Mouse (Mus musculus) stomach, postnatal 0 days (tissue): ENCODE measurements at regions not wholly inside any gene's neighbourhood (a gene's known extent, or its start where the extent isn't known, plus 50 kb on each side); places are given as distances from the start of the nearest gene placed in this dataset.

Experiments used
- ATAC-seq: fragments of 200-750 bp; cut with Nextera tagmentation; 2 replicates; pipeline ENCODE4 v1.8.0; 2017; ENCODE audit not compliant: low FRiP score, low TSS enrichment
- DNase-seq: peaks from one replicate; pipeline ENCODE4 v3.0.0-alpha.2; 2016; ENCODE audit warnings: low spot score
- H3K27ac ChIP-seq: fragments of 300-500 bp; sonication (generic); replicated peaks from 2 replicates; pipeline ENCODE4 v1.5.1; 2014; ENCODE audit warnings: mild to moderate bottlenecking, control low read depth
- H3K27me3 ChIP-seq: fragments of 300-500 bp; sonication (generic); 2 replicates; pipeline ENCODE4 v1.6.1; 2014; ENCODE audit warnings: low read length; ENCODE audit not compliant: control insufficient read depth, insufficient read depth
- H3K36me3 ChIP-seq: fragments of 300-500 bp; sonication (generic); 2 replicates; pipeline ENCODE4 v1.6.1; 2014; ENCODE audit warnings: low read length, mixed read lengths; ENCODE audit not compliant: control insufficient read depth, insufficient read depth
- H3K4me1 ChIP-seq: fragments of 300-500 bp; sonication (generic); replicated peaks from 2 replicates; pipeline ENCODE4 v1.6.1; 2014; ENCODE audit warnings: antibody characterized with exemption; ENCODE audit not compliant: control insufficient read depth, insufficient read depth
- H3K4me2 ChIP-seq: fragments of 300-500 bp; sonication (generic); replicated peaks from 2 replicates; pipeline ENCODE4 v1.6.1; 2014; ENCODE audit warnings: low read depth, mild to moderate bottlenecking, control low read depth, moderate library complexity
- H3K4me3 ChIP-seq: fragments of 300-500 bp; sonication (generic); 2 replicates; pipeline ENCODE4 v1.5.1; 2014; ENCODE audit warnings: low read depth, low read length, control low read depth
- H3K9ac ChIP-seq: fragments of 300-500 bp; sonication (generic); 2 replicates; pipeline ENCODE4 v1.6.1; 2014; ENCODE audit warnings: mild to moderate bottlenecking, low read length, control low read depth, mixed read lengths
- H3K9me3 ChIP-seq: fragments of 300-500 bp; sonication (generic); 2 replicates; pipeline ENCODE4 v1.6.1; 2016; ENCODE audit warnings: low read length; ENCODE audit not compliant: control insufficient read depth
- CTCF ChIP-seq: IDR thresholded peaks from 2 replicates; pipeline ENCODE4 v1.5.1; 2016; ENCODE audit warnings: antibody characterized with exemption, low read depth, mild to moderate bottlenecking, moderate library complexity
- EP300 ChIP-seq: optimal IDR thresholded peaks from 2 replicates; pipeline ENCODE3; 2016; ENCODE audit warnings: antibody characterized with exemption
- WGBS: fragments of 180-500 bp; shearing (Covaris S2); extraction: QIAGEN DNeasy Blood & Tissue Kit; methylation state at CpG from one replicate; pipeline ENCODE4 v1.1.7; 2014; 5-methylcytosine and 5-hydroxymethylcytosine counted together

DNA sequence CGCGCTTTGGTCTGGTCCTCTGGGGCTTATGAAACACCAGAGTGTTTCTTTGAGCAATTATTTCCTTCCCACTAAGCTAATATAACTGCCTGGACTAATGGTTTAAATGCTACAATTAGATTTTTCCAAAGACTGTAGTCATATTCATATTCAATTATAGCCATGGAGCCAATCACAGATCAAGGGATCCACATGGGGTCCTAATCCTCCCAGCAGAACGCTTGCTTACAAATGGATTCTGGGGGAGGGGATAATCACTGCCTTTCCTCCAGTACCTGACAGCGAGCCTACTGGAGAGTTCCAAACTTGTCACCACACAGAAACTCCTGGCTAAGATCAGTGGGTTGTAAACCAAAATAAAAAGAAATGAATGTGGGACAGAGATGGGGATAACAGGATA, 212.0 kb downstream of the Parm1 start:
- Histone ChIP-seq H3K4me2 (no peak overlapping the region), H3K9me3 (no peaks in the 10 kb centered on the region), H3K27ac (no peak overlapping the region), H3K4me1 (no peaks in the 10 kb centered on the region), H3K9ac (no peak overlapping the region), H3K27me3 (no peaks in the 10 kb centered on the region), H3K36me3 (no peaks in the 10 kb centered on the region), H3K4me3 (no peak overlapping the region)
- TF ChIP-seq EP300 (no peak), CTCF (no peak)
- DNase-seq, result no peak
- WGBS, result 67% methylated on average over 4 of the region's 4 CpGs
- ATAC-seq, result peak; percentile 18; the same call in 1 of the 2 replicates

- H3K4me1 ChIP-seq, result no peaks in the 10 kb centered on the region
- TF ChIP-seq CTCF, result no peak
- no peak for TF ChIP-seq EP300
- H3K9me3 ChIP-seq, result no peaks in the 10 kb centered on the region
- no peak overlapping the region for H3K4me2 ChIP-seq
- no peak for DNase-seq
- H3K4me3 ChIP-seq, result no peak overlapping the region
- 38% methylated on average over 2 of the region's 2 CpGs for WGBS
- no peaks in the 10 kb centered on the region for H3K36me3 ChIP-seq
- H3K27me3 ChIP-seq, result no peaks in the 10 kb centered on the region
- ATAC-seq, result no peak
- H3K9ac ChIP-seq, result no peak overlapping the region
- H3K27ac ChIP-seq, result no peak overlapping the region
Measured at GRCm38 (mm10) chr5:91727448-91727847, 210.0 kb downstream of the Parm1 start.

DNA sequence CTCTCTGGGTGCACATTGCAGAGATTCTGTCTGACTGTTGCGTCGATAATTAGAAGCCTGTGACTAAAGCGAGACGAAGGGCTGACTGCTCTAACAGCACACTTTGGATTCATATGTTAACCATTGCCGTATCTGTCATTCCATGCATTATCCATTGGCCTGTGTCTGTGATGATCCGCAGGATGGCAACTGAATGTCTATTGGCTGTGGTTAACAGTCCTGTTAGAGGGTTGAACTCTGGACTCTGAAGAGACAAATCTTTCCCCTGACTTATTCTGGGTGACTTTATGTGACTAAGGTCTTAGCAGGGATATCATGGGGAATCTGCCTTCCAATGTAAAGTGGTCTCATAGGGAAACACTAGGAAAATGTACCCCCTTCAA, 208.7 kb downstream of the Parm1 start:
- Histone ChIP-seq H3K27me3 (no peaks in the 10 kb centered on the region), H3K27ac (no peak overlapping the region), H3K36me3 (no peaks in the 10 kb centered on the region), H3K4me2 (no peak overlapping the region), H3K4me3 (no peak overlapping the region), H3K4me1 (no peaks in the 10 kb centered on the region), H3K9ac (no peak overlapping the region), H3K9me3 (no peaks in the 10 kb centered on the region)
- no peak for ATAC-seq
- DNase-seq, result no peak
- TF ChIP-seq CTCF (no peak), EP300 (no peak)
- WGBS, result 45% methylated on average over 6 of the region's 6 CpGs

DNA sequence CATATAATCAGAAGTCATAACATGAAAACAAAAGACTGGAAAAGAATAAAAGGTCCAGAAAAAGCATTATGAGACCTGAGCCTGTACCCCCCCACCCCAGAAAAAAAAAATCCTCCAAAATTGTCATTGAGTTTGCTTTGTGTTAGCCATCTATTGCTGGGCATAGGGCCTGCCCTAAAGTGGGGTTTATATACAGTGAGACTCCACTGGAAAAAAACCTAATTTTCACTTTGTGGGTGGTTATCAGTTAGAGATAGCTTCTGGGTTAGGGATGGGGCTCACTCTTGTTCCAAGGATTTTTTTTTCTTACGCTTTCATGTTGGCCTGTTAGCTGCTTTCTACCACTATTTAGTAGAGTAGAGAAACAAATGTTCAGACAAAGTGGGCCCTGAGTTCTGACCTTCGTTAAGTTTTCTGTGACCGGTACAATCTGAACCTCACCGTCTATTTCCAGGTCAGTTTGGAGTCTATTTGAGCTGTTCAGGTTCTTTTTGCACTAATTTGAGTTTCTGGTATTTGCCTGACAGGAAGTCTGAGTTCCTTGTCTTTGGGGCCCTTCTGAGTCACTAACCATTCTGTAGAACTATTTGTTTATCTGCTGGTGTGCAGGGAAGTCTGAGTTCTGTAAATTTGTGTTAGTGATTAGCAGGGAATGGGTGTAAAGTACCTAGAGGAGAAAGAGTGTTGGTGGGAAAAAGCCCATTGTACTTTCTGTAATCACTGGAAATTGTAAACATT, 208.1 kb downstream of the Parm1 start:
- Histone ChIP-seq H3K9ac (no peak overlapping the region), H3K9me3 (no peaks in the 10 kb centered on the region), H3K4me1 (no peaks in the 10 kb centered on the region), H3K27me3 (no peaks in the 10 kb centered on the region), H3K27ac (no peak overlapping the region), H3K4me2 (no peak overlapping the region), H3K4me3 (no peak overlapping the region), H3K36me3 (no peaks in the 10 kb centered on the region)
- ATAC-seq (0 out of 2 replicates have a peak, but pooled peaks have one; percentile 30), DNase-seq (no peak)
- TF ChIP-seq CTCF, result no peak
- no peak for TF ChIP-seq EP300
- WGBS, result 54% methylated on average over 4 of the region's 4 CpGs

DNA sequence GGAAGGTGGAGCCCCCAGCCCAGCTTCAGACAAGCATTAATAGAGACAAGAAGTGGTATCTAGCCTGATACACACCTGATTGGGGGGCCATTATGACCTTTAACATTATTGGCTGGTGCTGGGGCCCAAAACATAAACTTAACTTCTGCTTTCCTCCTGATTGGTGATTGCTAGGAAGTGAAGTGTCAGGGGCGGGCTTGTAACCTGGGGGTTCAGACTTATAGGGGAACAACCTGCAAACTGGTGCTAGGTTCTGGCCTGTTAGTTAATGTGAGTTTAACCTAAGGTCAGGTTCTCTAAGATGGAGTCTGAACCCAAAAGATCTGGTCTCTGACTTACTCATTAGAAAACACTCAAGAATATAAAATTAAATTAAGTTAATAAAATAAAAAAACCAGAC, 207.5 kb downstream of the Parm1 start:
- Histone ChIP-seq H3K9me3 (no peaks in the 10 kb centered on the region), H3K4me3 (no peak overlapping the region), H3K27ac (no peak overlapping the region), H3K9ac (no peak overlapping the region), H3K36me3 (no peaks in the 10 kb centered on the region), H3K4me1 (no peaks in the 10 kb centered on the region), H3K27me3 (no peaks in the 10 kb centered on the region), H3K4me2 (no peak overlapping the region)
- TF ChIP-seq EP300 (no peak), CTCF (no peak)
- no peak for ATAC-seq
- DNase-seq, result no peak
- 71% methylated on average over 1 of the region's 1 CpGs for WGBS

DNA sequence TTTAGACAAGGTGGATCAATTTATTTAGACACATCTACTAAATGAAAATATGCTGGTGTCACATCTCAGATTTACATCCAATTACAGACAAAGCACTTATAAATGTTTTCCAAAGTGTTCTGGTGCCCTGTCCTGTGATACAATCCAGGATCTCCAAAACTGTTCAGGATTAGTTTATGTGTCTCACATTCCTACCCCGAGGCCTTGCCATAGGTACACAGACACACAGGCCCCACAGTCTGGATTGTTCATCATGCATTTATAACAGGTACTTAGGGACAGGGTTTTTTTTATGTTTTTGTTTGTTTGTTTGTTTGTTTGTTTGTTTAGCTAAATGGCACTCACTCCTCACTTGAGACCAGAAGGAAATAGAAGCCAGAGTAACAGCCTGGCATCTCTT, 206.0 kb downstream of the Parm1 start:
- no peaks in the 10 kb centered on the region for H3K36me3 ChIP-seq
- DNase-seq (no peak), ATAC-seq (no peak)
- H3K4me3 ChIP-seq, result no peak overlapping the region
- no peaks in the 10 kb centered on the region for H3K4me1 ChIP-seq
- H3K27ac ChIP-seq, result no peak overlapping the region
- TF ChIP-seq EP300, result no peak
- TF ChIP-seq CTCF, result no peak
- no peak overlapping the region for H3K9ac ChIP-seq
- 42% methylated on average over 1 of the region's 1 CpGs for WGBS
- H3K4me2 ChIP-seq, result no peak overlapping the region
- no peaks in the 10 kb centered on the region for H3K9me3 ChIP-seq
- H3K27me3 ChIP-seq, result no peaks in the 10 kb centered on the region
